Mouse (Mus musculus): Measurements from ENCODE around the gene Tmigd3.

- no peak for TF ChIP-seq CTCF (IDR thresholded peaks at IDR 0.05; ENCODE audit: low read depth, low read length)
- TF ChIP-seq TAL1 (conservative IDR thresholded peaks at IDR 0.05; ENCODE audit: low read depth, low read length), result no peak
- TF ChIP-seq GATA2 (IDR thresholded peaks at IDR 0.05; ENCODE audit: borderline replicate concordance, low read depth, low read length), result no peak
- no peak for TF ChIP-seq POLR2AphosphoS5 (IDR thresholded peaks at IDR 0.05; ENCODE audit: insufficient replicate concordance, low read depth, low read length)
- no peak for TF ChIP-seq GATA1 (IDR thresholded peaks at IDR 0.05; ENCODE audit: borderline replicate concordance, low read length)
These were observed 34.8 kb upstream of the Tmigd3 start for GRCm38 (mm10) chr3:105835875-105836274.

All from G1E (cell line).